Mouse (Mus musculus) gastrocnemius, postnatal 10 days (tissue): ENCODE measurements around the gene Mgat4a. TPM values are rescaled to one million over a fixed set of nuclear protein-coding genes. Genes with fewer than 3 reads are reported as not detected.
A peak's percentile ranks its signal among the peaks of the same experiment; 100 is the strongest.

Experiments used
- DNase-seq: peaks from one replicate; pipeline ENCODE4 v3.0.0; 2021; ENCODE audit warnings: mixed read lengths
- total RNA-seq, 2 experiments: library from RNA; stranded (reverse); gene quantifications; 2 replicates each; pipeline ENCODE4 v1.2.3; 2021

Gene Mgat4a
- total RNA-seq, 2 experiments from 2014 or later = 7.5 to 9.5 TPM

GRCm38 (mm10) chr1:37464878-37465452 lies 75.9 kb downstream of the Mgat4a start:
- DNase-seq = no peak

GRCm38 (mm10) chr1:37457546-37457945 lies 83.3 kb downstream of the Mgat4a start:
- no peak for DNase-seq

- no peak for DNase-seq
These were observed 89.5 kb downstream of the Mgat4a start for GRCm38 (mm10) chr1:37451270-37451669.

GRCm38 (mm10) chr1:37448361-37449095 lies 92.3 kb downstream of the Mgat4a start:
- peak; percentile 76 for DNase-seq

GRCm38 (mm10) chr1:37442848-37443835 lies 97.7 kb downstream of the Mgat4a start:
- DNase-seq = no peak

- no peak for DNase-seq
These were observed 104.4 kb downstream of the Mgat4a start for GRCm38 (mm10) chr1:37436419-37436818.

- no peak for DNase-seq
These were observed 110.4 kb downstream of the Mgat4a start for GRCm38 (mm10) chr1:37430297-37430840.

- peak; percentile 94 for DNase-seq
These were observed 111.2 kb downstream of the Mgat4a start, which contains the start of the genes Coa5 and Unc50 for GRCm38 (mm10) chr1:37429366-37430296. Coa5 (minus strand) TSS chr1:37430103. Unc50 (plus strand) TSS chr1:37430139.

- DNase-seq = no peak
These were observed 111.9 kb downstream of the Mgat4a start for GRCm38 (mm10) chr1:37428911-37429310.

- no peak for DNase-seq
These were observed 113.5 kb downstream of the Mgat4a start for GRCm38 (mm10) chr1:37427144-37427875.

- DNase-seq = peak; percentile 73
These were observed 121.4 kb downstream of the Mgat4a start for GRCm38 (mm10) chr1:37419420-37419819.

GRCm38 (mm10) chr1:37415394-37415793 lies 125.4 kb downstream of the Mgat4a start:
- DNase-seq = no peak

GRCm38 (mm10) chr1:37409647-37410046 lies 131.2 kb downstream of the Mgat4a start:
- no peak for DNase-seq

- DNase-seq = no peak
These were observed 132.1 kb downstream of the Mgat4a start for GRCm38 (mm10) chr1:37408678-37409077.

- no peak for DNase-seq
These were observed 132.8 kb downstream of the Mgat4a start for GRCm38 (mm10) chr1:37408059-37408458.

- no peak for DNase-seq
These were observed 133.6 kb downstream of the Mgat4a start for GRCm38 (mm10) chr1:37407228-37407627.

GRCm38 (mm10) chr1:37405137-37405536 lies 135.7 kb downstream of the Mgat4a start:
- DNase-seq = no peak

- peak; percentile 71 for DNase-seq
These were observed 139.1 kb downstream of the Mgat4a start for GRCm38 (mm10) chr1:37401687-37402086.

GRCm38 (mm10) chr1:37399734-37400133 lies 141.1 kb downstream of the Mgat4a start:
- no peak for DNase-seq

- no peak for DNase-seq
These were observed 141.9 kb downstream of the Mgat4a start for GRCm38 (mm10) chr1:37398961-37399360.
